Mouse (Mus musculus) MN1 (cell line): ENCODE measurements around the gene Prdx2.

ENCODE experiments used
- DNase-seq: peaks from one replicate; pipeline ENCODE4 v3.0.0-alpha.2; 2016; ENCODE audit warnings: low spot score

The Prdx2 gene

GRCm38 (mm10) chr8:84947241-84947545 lies 22.2 kb upstream of the Prdx2 start:
- DNase-seq = no peak

- no peak for DNase-seq
Measured at GRCm38 (mm10) chr8:84949753-84950152, 19.6 kb upstream of the Prdx2 start.

- DNase-seq = peak; percentile 78
Measured at GRCm38 (mm10) chr8:84952612-84953255, 16.7 kb upstream of the Prdx2 start.

- DNase-seq = peak; percentile 92
Measured at GRCm38 (mm10) chr8:84956768-84957167, 12.6 kb upstream of the Prdx2 start.

DNA sequence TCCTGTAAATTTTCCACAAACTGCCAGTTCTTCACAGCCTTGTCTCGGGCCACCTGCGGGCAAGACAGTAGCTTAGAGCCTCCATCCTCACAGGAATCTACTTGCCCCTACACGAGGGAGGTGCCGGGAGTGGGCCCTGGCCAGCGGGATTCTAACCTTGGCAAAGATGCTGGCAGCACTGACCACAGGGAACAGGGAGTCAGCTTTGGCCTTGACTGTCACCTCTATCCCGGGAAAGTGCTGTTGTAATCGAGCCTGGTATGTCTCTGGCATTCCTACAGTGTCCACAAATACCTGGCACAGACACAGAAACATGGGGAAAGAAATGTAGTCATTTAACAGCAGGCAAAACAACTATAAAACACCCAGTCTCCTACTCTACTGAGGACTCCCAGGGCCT lies 9.6 kb upstream of the Prdx2 start:
- DNase-seq = no peak

- no peak for DNase-seq
Measured at GRCm38 (mm10) chr8:84963952-84964351, 5.4 kb upstream of the Prdx2 start.

- peak; percentile 99 for DNase-seq
Measured at GRCm38 (mm10) chr8:84965731-84966291, 3.6 kb upstream of the Prdx2 start.

- peak; percentile 44 for DNase-seq
Measured at GRCm38 (mm10) chr8:84966603-84967002, 2.8 kb upstream of the Prdx2 start.

- no peak for DNase-seq
Measured at GRCm38 (mm10) chr8:84967532-84968304, 1.7 kb upstream of the Prdx2 start.

GRCm38 (mm10) chr8:84968650-84969049 lies 737 bp upstream of the Prdx2 start:
- DNase-seq = peak; percentile 56

DNA sequence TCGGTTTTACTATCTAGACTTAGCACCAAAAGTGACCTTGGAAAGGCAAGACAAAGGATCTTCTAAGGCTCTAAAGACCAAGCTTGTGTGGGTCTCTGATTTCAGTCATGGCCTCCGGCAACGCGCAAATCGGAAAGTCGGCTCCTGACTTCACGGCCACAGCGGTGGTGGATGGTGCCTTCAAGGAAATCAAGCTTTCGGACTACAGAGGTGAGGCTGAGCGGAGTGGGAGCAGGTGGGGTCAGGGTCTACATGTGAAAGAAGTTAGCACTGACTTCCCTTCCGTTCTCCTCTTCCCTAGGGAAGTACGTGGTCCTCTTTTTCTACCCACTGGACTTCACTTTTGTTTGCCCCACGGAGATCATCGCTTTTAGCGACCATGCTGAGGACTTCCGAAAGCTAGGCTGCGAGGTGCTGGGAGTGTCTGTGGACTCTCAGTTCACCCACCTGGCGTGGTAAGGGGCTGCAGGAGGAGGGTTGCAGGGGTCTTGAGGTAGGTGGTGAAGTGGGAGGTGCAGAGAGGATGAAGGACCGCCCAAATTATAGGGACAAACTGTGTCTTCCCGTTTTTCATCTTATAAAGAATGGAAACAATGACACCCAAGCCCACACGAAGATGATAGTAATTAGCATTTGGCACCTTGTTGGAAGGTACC lies 876 bp downstream of the Prdx2 start:
- peak; percentile 49 for DNase-seq

DNA sequence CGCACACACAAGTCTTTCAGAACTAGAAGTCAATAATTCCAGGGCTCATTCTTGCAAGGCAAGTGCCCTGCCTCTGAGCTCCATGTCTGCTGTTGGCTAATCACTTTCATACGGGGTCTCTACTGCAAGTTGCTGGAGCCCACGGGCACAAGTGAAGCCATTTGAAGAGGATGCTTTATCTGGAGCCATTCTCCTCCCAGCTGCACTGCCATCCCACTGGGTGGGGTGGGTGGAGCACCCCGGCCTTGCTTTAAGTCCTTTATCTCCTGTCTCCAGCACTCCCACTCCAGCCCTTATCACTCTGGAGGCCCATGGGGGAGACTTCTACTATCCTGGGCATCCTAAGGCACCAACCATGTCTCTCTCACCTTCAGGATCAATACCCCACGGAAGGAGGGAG lies 1.5 kb downstream of the Prdx2 start:
- no peak for DNase-seq

- peak; percentile 16 for DNase-seq
Measured at GRCm38 (mm10) chr8:84973079-84973478, 3.7 kb downstream of the Prdx2 start.

DNA sequence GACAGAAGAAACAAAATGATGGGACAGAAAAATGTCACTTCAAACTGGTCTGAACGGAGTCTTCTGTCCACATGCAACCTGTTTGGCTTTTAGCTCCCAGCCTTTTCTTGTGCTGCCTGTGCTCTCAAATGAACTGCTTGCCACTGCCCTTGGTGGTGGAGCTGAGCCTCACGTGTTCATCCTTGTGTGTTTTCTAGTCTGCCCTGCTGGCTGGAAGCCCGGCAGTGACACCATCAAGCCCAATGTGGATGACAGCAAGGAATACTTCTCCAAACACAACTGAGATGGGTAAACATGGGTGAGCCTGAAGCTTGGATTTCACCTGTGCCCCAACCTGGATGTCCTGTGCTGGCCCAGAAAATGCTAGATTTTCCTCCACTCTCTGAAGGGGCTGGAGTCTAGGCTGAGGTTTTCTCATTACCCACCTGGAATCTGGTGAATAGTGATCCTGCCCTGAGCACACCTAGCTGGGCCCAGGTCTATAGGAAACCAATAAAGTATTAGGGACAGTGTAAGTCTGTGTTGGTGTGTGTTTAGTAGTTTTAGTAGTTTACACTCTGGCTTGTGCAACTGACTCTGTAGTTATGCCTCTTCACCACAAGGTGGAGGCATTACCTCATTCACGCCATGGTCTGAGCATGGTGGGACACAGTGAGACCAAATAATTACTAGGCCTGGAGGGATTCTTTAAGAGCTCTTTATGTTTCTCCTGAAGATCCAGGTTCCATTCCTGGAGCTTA lies 4.6 kb downstream of the Prdx2 start:
- DNase-seq = peak; percentile 88

- no peak for DNase-seq
Measured at GRCm38 (mm10) chr8:84974543-84975142, 5.3 kb downstream of the Prdx2 start.

DNA sequence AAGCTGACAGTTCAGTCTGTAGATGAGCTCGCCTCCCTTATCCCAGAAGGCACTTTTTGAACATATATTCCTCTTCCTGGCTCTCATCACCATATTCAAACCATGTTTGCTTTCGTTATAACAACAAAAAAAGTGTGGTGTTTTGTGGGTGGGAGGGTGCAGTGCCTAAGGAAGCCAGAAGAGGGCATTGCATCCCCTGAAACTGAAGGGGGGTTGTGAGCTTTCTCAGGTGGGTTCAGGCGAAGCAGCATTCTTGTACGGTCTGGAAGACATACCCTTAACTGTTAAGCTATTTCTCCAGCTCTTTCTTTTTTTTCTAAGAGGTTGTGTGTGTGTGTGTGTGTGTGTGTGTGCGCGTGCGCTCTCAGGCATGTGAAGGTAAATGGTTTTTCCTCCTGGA lies 6.0 kb downstream of the Prdx2 start:
- DNase-seq = peak; percentile 75

GRCm38 (mm10) chr8:84976031-84976762 lies 6.8 kb downstream of the Prdx2 start:
- peak; percentile 99 for DNase-seq

- no peak for DNase-seq
Measured at GRCm38 (mm10) chr8:84976763-84977434, 7.5 kb downstream of the Prdx2 start.

GRCm38 (mm10) chr8:84977435-84978247 lies 8.3 kb downstream of the Prdx2 start:
- peak; percentile 83 for DNase-seq
